Mouse (Mus musculus) cerebellum, adult 11-12 months (tissue): ENCODE results near the gene Lgsn.
A peak's percentile ranks its signal among the peaks of the same experiment; 100 is the strongest.

Source experiments
- DNase-seq: peaks from one replicate; pipeline ENCODE4 v3.0.0; 2022

Lgsn gene

GRCm38 (mm10) chr1:31176101-31176500 is at the start of gene Lgsn:
Gene Lgsn (plus strand): TSS chr1:31176401.
- DNase-seq = no peak

- no peak for DNase-seq
Measured at GRCm38 (mm10) chr1:31138387-31138786, 37.8 kb upstream of the Lgsn start.

- DNase-seq = no peak
Measured at GRCm38 (mm10) chr1:31142288-31143094, 33.7 kb upstream of the Lgsn start.

- DNase-seq = no peak
Measured at GRCm38 (mm10) chr1:31143571-31143970, 32.6 kb upstream of the Lgsn start.

- DNase-seq = no peak
Measured at GRCm38 (mm10) chr1:31149671-31150070, 26.5 kb upstream of the Lgsn start.

GRCm38 (mm10) chr1:31150546-31150945 is 25.7 kb upstream of the Lgsn start:
- no peak for DNase-seq

GRCm38 (mm10) chr1:31152799-31153426 is 23.3 kb upstream of the Lgsn start:
- no peak for DNase-seq

GRCm38 (mm10) chr1:31153793-31154349 is 22.3 kb upstream of the Lgsn start:
- peak; percentile 11 for DNase-seq

GRCm38 (mm10) chr1:31156185-31156584 is 20.0 kb upstream of the Lgsn start:
- no peak for DNase-seq

- DNase-seq = no peak
Measured at GRCm38 (mm10) chr1:31156884-31157283, 19.3 kb upstream of the Lgsn start.

GRCm38 (mm10) chr1:31164527-31165189 is 11.5 kb upstream of the Lgsn start:
- DNase-seq = no peak

GRCm38 (mm10) chr1:31165326-31166121 is 10.7 kb upstream of the Lgsn start:
- DNase-seq = no peak

- no peak for DNase-seq
Measured at GRCm38 (mm10) chr1:31175401-31175800, 800 bp upstream of the Lgsn start.

- peak; percentile 13 for DNase-seq
Measured at GRCm38 (mm10) chr1:31178264-31178663, 2.1 kb downstream of the Lgsn start.

GRCm38 (mm10) chr1:31190237-31190866 is 14.2 kb downstream of the Lgsn start:
- DNase-seq = no peak

GRCm38 (mm10) chr1:31195633-31196032 is 19.4 kb downstream of the Lgsn start:
- DNase-seq = no peak

- no peak for DNase-seq
Measured at GRCm38 (mm10) chr1:31196959-31197358, 20.8 kb downstream of the Lgsn start.

- DNase-seq = no peak
Measured at GRCm38 (mm10) chr1:31203771-31204170, 27.6 kb downstream of the Lgsn start.

- DNase-seq = no peak
Measured at GRCm38 (mm10) chr1:31205346-31205745, 29.1 kb downstream of the Lgsn start.

- DNase-seq = no peak
Measured at GRCm38 (mm10) chr1:31205770-31206169, 29.6 kb downstream of the Lgsn start.

- DNase-seq = no peak
Measured at GRCm38 (mm10) chr1:31210144-31210543, 33.9 kb downstream of the Lgsn start.

- no peak for DNase-seq
Measured at GRCm38 (mm10) chr1:31214831-31215230, 38.6 kb downstream of the Lgsn start.
